Mouse (Mus musculus): Measurements from ENCODE around the gene Rb1. TPM values are rescaled to one million over a fixed set of nuclear protein-coding genes. Genes with fewer than 3 reads are reported as not detected.

Gene Rb1
- total and polyA plus RNA-seq, 2 experiments from 2014 or later, result 18.1 to 23.9 TPM

DNA sequence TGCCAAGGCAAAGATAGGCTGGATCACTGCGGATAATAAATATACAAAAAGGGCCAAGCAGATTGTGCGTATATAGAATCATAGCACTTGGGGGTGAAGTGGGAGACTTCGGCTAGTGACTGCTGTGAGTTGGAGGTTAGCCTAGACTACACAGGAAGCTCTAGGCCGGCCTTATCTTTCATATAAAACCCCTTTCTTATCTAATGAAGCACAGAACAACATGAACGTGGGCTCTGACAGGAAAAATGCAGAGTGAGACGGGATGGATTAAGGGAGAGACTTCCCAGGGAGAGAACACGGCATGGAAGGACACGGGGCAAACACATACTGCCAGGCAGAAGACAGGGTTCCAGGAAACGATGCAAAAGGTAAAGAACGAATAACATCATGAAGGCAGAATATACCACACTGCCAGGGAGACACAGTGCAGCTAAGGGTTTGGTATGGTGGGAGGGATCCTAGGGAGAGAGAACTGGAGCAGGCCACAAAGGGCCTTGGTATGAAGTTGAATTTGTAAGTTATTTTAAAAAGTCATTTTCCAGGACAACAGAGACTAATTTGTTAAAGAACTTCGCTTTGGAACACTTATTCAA is 44.6 kb upstream of the Rb1 start:
- Histone ChIP-seq H3K36me3 (ENCODE audit: insufficient read depth, low read length) (peaks cover 30% of the 10 kb centered on the region), H3K9me3 (ENCODE audit: low read length) (no peaks in the 10 kb centered on the region), H3K27ac (no peak overlapping the region), H3K9ac (replicated peaks; ENCODE audit: low read length) (no peak overlapping the region), H3K4me2 (ENCODE audit: low read depth, low read length) (no peak overlapping the region), H3K27me3 (ENCODE audit: insufficient read depth, low read length) (no peaks in the 10 kb centered on the region), H3K4me3 (ENCODE audit: low read length) (no peak overlapping the region), H3K4me1 (ENCODE audit: insufficient read depth, low read length) (0 out of 2 replicates have a peak, but pooled peaks cover 4% of the 10 kb centered on the region)
- ATAC-seq (no peak), DNase-seq (ENCODE audit: low spot score) (no peak)
- WGBS, result 70% methylated on average over 11 of the region's 11 CpGs
- TF ChIP-seq CTCF (IDR thresholded peaks at IDR 0.05; ENCODE audit: low read depth), result no peak

DNA sequence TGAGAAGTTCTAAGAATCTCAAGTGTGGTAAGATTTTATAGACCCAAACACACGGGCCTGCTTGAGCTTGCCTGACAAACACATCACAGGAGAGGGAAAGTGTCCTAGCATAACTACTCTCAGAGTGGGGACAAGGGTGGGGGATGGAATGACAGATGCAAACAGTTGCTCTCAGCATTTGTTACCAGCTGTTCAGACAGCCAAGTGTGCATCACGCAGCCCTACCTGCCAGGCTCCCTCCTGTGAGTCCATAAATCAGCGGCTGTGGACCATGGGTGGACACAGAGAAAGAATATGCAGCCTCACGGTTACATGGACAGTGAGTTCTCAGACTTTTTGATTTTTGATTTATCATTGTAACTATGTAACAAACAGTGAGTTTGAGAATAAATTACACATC is 44.0 kb upstream of the Rb1 start:
- 77% methylated on average over 4 of the region's 4 CpGs for WGBS
- TF ChIP-seq CTCF (IDR thresholded peaks at IDR 0.05; ENCODE audit: low read depth), result no peak
- 0 out of 2 replicates have a peak, but pooled peaks cover 4% of the 10 kb centered on the region for H3K4me1 ChIP-seq (ENCODE audit: insufficient read depth, low read length)
- DNase-seq (ENCODE audit: low spot score) (no peak), ATAC-seq (no peak)
- H3K27ac ChIP-seq, result no peak overlapping the region
- no peak overlapping the region for H3K4me2 ChIP-seq (ENCODE audit: low read depth, low read length)
- no peak overlapping the region for H3K4me3 ChIP-seq (ENCODE audit: low read length)
- H3K27me3 ChIP-seq (ENCODE audit: insufficient read depth, low read length), result no peaks in the 10 kb centered on the region
- peaks cover 33% of the 10 kb centered on the region for H3K36me3 ChIP-seq (ENCODE audit: insufficient read depth, low read length)
- H3K9ac ChIP-seq (replicated peaks; ENCODE audit: low read length), result no peak overlapping the region
- H3K9me3 ChIP-seq (ENCODE audit: low read length), result no peaks in the 10 kb centered on the region

DNA sequence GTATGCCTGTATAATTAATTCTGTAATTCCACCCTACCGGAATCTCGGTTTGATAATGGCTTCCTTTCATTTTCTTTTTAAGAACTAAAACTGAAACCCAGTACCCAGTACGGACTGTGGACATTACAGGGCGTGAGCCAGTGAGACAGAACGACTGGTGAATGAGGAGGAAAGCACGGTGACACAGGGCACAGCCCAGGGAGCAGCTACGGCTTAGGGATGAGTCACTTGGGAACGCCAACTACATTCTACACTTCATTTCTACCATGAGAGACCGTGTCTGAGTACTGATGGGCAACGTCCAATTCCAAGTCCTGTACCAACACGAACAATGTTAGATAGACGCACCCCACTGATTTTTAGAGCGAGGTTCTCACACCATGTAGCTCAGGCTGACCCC is 43.3 kb upstream of the Rb1 start:
- no peak overlapping the region for H3K4me2 ChIP-seq (ENCODE audit: low read depth, low read length)
- peaks cover 40% of the 10 kb centered on the region for H3K36me3 ChIP-seq (ENCODE audit: insufficient read depth, low read length)
- ATAC-seq (no peak), DNase-seq (ENCODE audit: low spot score) (no peak)
- no peak overlapping the region for H3K4me3 ChIP-seq (ENCODE audit: low read length)
- H3K27me3 ChIP-seq (ENCODE audit: insufficient read depth, low read length), result no peaks in the 10 kb centered on the region
- 93% methylated on average over 13 of the region's 13 CpGs for WGBS
- 0 out of 2 replicates have a peak, but pooled peaks cover 4% of the 10 kb centered on the region for H3K4me1 ChIP-seq (ENCODE audit: insufficient read depth, low read length)
- TF ChIP-seq CTCF (IDR thresholded peaks at IDR 0.05; ENCODE audit: low read depth), result no peak
- H3K9me3 ChIP-seq (ENCODE audit: low read length), result no peaks in the 10 kb centered on the region
- H3K27ac ChIP-seq, result no peak overlapping the region
- no peak overlapping the region for H3K9ac ChIP-seq (replicated peaks; ENCODE audit: low read length)

- 0 out of 2 replicates have a peak, but pooled peaks cover 4% of the 10 kb centered on the region for H3K4me1 ChIP-seq (ENCODE audit: insufficient read depth, low read length)
- TF ChIP-seq CTCF (IDR thresholded peaks at IDR 0.05; ENCODE audit: low read depth), result no peak
- no peak overlapping the region for H3K27ac ChIP-seq
- no peaks in the 10 kb centered on the region for H3K27me3 ChIP-seq (ENCODE audit: insufficient read depth, low read length)
- no peak overlapping the region for H3K4me2 ChIP-seq (ENCODE audit: low read depth, low read length)
- no peaks in the 10 kb centered on the region for H3K9me3 ChIP-seq (ENCODE audit: low read length)
- H3K4me3 ChIP-seq (ENCODE audit: low read length), result no peak overlapping the region
- H3K36me3 ChIP-seq (ENCODE audit: insufficient read depth, low read length), result peaks cover 47% of the 10 kb centered on the region
- no peak for DNase-seq (ENCODE audit: low spot score)
- no peak for ATAC-seq
- H3K9ac ChIP-seq (replicated peaks; ENCODE audit: low read length), result no peak overlapping the region
- 93% methylated on average over 13 of the region's 13 CpGs for WGBS
Observed at GRCm38 (mm10) chr14:73368221-73368620, 42.6 kb upstream of the Rb1 start.

- 88% methylated on average over 11 of the region's 11 CpGs for WGBS
- Histone ChIP-seq H3K4me1 (ENCODE audit: insufficient read depth, low read length) (0 out of 2 replicates have a peak, but pooled peaks cover 4% of the 10 kb centered on the region), H3K4me2 (ENCODE audit: low read depth, low read length) (no peak overlapping the region), H3K36me3 (ENCODE audit: insufficient read depth, low read length) (peaks cover 63% of the 10 kb centered on the region), H3K9me3 (ENCODE audit: low read length) (no peaks in the 10 kb centered on the region), H3K27ac (no peak overlapping the region), H3K9ac (replicated peaks; ENCODE audit: low read length) (no peak overlapping the region), H3K27me3 (ENCODE audit: insufficient read depth, low read length) (no peaks in the 10 kb centered on the region), H3K4me3 (ENCODE audit: low read length) (no peak overlapping the region)
- TF ChIP-seq CTCF (IDR thresholded peaks at IDR 0.05; ENCODE audit: low read depth), result no peak
- ATAC-seq (no peak), DNase-seq (ENCODE audit: low spot score) (no peak)
Observed at GRCm38 (mm10) chr14:73366278-73366677, 40.7 kb upstream of the Rb1 start.

GRCm38 (mm10) chr14:73363782-73364181 is 38.2 kb upstream of the Rb1 start:
- no peak for DNase-seq (ENCODE audit: low spot score)
- H3K4me2 ChIP-seq (ENCODE audit: low read depth, low read length), result no peak overlapping the region
- no peaks in the 10 kb centered on the region for H3K27me3 ChIP-seq (ENCODE audit: insufficient read depth, low read length)
- no peaks in the 10 kb centered on the region for H3K4me1 ChIP-seq (ENCODE audit: insufficient read depth, low read length)
- H3K27ac ChIP-seq, result no peak overlapping the region
- H3K9me3 ChIP-seq (ENCODE audit: low read length), result no peaks in the 10 kb centered on the region
- H3K4me3 ChIP-seq (ENCODE audit: low read length), result no peak overlapping the region
- H3K36me3 ChIP-seq (ENCODE audit: insufficient read depth, low read length), result peaks cover 82% of the 10 kb centered on the region
- no peak overlapping the region for H3K9ac ChIP-seq (replicated peaks; ENCODE audit: low read length)
- no peak for TF ChIP-seq CTCF (IDR thresholded peaks at IDR 0.05; ENCODE audit: low read depth)
- no peak for ATAC-seq
- WGBS, result 95% methylated on average over 11 of the region's 11 CpGs

DNA sequence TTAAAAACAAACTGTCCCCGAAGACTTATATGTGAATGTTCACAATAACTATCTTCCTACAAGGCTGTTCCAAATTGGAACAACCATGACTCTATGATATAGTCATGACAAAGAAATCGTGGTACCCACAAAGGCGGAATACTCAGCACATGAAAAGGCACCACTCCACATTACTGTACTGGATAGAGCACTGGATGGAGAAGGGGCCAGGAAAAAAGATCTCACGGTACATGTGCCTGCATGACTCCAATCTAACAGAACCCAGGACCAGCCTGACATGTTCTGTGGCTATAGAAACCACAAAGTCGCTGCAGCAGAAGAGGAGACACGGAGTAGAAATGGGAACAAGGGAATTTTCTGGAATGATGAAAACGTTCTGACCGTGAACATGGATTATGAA is 29.1 kb upstream of the Rb1 start:
- Histone ChIP-seq H3K4me2 (ENCODE audit: low read depth, low read length) (no peak overlapping the region), H3K4me1 (ENCODE audit: insufficient read depth, low read length) (no peaks in the 10 kb centered on the region), H3K9ac (replicated peaks; ENCODE audit: low read length) (no peak overlapping the region), H3K9me3 (ENCODE audit: low read length) (no peaks in the 10 kb centered on the region), H3K36me3 (ENCODE audit: insufficient read depth, low read length) (peaks cover 32% of the 10 kb centered on the region), H3K27ac (no peak overlapping the region), H3K4me3 (ENCODE audit: low read length) (no peak overlapping the region), H3K27me3 (ENCODE audit: insufficient read depth, low read length) (no peaks in the 10 kb centered on the region)
- no peak for ATAC-seq
- WGBS, result 94% methylated on average over 8 of the region's 8 CpGs
- no peak for DNase-seq (ENCODE audit: low spot score)
- no peak for TF ChIP-seq CTCF (IDR thresholded peaks at IDR 0.05; ENCODE audit: low read depth)
